Mouse (Mus musculus) stomach, postnatal 0 days (tissue): ENCODE data around the gene Ppp1r16b.

Source experiments
- CTCF ChIP-seq: IDR thresholded peaks from 2 replicates; pipeline ENCODE4 v1.5.1; 2016; ENCODE audit warnings: antibody characterized with exemption, low read depth, mild to moderate bottlenecking, moderate library complexity
- EP300 ChIP-seq: optimal IDR thresholded peaks from 2 replicates; pipeline ENCODE3; 2016; ENCODE audit warnings: antibody characterized with exemption

DNA sequence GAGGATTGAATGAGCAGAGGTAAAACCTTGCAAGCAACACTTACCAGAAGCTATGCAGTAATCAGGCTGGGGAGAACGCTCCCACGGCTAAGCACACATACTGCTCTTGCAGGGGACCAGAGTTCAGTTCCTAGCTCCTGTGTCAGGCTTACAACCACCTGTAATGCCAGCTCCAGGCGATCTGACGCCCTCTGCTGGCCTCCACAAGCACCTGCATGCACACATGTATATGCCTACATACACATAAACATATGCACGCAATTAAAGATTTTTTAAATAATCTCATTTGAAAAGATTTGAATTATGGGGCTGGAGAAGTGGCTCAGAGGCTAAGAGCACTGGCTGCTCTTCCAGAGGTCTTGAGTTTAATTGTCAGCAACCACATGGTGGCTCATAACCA is 77.2 kb downstream of the Ppp1r16b start:
- TF ChIP-seq CTCF (no peak), EP300 (no peak)
